Mouse (Mus musculus) cerebellum, adult 2 months (tissue): Measurements from ENCODE around the gene Cdk1.

Experiments
- CTCF ChIP-seq: fragments of 200-500 bp; IDR thresholded peaks from 2 replicates; pipeline ENCODE4 v1.5.1; 2011; ENCODE audit warnings: low read depth, mild to moderate bottlenecking, control low read depth, low read length, moderate library complexity, borderline replicate concordance; ENCODE audit not compliant: insufficient read depth
- POLR2A ChIP-seq: fragments of 200-500 bp; IDR thresholded peaks from 2 replicates; pipeline ENCODE4 v1.6.1; 2011; ENCODE audit warnings: low read length, control low read depth, borderline replicate concordance; ENCODE audit not compliant: insufficient read depth

DNA sequence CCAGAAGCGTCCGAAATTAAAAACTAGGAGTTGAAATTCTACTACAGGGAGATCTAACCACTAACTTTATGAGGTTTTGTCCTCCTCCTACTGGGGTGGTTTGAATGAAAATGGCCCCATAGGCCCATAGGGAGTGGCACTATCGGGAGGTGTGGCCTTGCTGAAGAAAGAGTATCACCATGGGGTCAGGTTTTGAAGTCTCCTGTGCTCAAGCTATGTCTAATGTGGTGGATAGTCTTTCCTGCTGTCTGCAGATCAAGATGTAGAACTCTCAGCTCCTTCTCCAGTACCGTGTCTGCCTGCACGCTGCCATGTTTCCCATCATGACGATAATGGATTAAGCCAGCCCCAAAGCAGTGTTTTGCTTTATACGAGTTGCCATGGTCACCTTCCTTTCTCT is 27.9 kb downstream of the Cdk1 start:
- TF ChIP-seq POLR2A (no peak), CTCF (no peak)
